Mouse (Mus musculus) hindlimb bud, embryonic 11.5 days (tissue): Measurements from ENCODE around the gene Carf.

Source experiments
- DNase-seq: peaks from one replicate; pipeline ENCODE4 v3.0.0-alpha.2; 2012; ENCODE audit warnings: low read depth, low spot score; ENCODE audit errors: extremely low spot score

Carf gene

DNA sequence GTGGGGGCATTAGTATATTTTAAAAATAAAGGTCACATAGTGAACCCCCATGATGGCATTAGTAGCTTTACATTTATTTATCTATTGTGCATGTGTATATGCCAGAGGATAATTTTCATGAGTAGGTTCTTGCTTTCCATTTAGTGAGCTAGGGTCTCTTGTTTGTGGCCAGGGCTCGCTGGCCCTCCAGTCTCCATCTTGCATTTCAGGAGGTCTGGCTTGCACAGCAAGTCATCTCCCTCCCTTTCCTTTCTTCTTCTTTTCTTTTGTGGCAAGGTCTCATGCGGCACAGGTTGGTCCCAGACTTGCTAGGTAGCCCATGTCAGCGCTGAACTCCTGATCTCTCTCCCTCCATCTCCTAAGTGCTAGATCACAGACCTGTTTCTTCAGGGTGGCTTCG is 81.3 kb downstream of the Carf start:
- DNase-seq = no peak

DNA sequence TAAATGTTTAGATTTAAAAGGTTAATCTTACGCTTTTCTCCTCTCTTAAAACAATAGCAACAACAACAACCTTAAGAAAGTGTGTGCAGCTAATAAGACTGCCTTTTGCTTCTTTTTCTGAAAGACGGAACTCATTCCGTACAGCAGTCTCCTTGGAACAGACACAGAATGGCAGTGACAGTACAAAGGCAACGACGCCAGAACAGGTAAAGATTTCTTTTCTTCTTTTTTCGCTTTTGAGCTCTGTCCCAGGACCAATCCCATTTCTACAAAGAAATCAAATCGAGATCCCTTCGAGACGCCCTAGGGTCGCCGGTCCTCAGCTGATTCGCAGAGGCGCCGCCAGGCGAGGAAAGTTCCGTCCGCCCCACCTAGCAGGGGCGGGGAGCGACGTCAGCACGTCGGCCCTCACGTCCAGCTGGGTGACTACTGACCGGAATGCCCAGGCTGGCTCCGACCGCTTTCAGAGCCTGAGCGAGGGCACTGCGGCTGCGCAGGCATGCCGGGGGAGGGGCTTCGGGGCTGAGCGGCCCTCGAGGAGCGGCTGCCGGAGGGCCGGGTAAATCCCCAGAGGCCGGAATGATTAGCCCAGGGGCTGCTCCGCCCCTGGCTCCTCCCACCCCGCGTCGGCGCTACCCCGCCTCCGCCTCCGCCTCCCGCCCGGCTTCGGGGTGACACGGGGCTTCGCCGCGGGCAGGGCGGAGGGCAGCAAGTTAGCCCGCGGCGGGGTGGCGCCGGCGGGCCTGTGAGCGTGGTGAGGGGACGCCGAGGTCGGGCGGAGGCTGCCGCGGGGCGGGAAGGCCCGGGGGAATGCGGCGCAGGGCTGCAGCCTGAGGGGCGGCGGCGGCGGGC is 82.1 kb downstream of the Carf start, which contains the start of gene Nbeal1:
Gene Nbeal1 (plus strand): TSS at position 668 of the 852 bp plus-strand sequence.
- DNase-seq = peak; percentile 93

GRCm38 (mm10) chr1:60180784-60181221 is 82.8 kb downstream of the Carf start:
- DNase-seq = no peak

DNA sequence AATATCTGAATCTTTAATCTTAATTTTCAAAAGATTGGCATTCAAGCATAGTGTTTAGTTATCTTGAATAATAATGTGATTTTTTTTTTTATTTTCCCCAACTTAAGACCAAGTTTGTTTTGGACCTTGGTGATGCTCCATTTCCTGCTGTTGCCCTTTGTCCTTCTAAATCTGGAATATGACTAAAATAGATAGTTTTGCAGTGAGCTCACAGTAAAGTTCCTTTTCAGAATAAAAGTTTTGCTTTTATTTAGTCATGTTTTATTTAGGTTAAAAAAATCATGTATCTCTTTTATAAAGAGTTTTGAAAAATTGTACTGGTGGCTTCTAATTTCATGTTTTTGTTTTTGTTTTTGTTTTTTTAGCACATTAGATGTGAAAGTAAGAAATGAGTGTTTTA is 90.4 kb downstream of the Carf start:
- no peak for DNase-seq

DNA sequence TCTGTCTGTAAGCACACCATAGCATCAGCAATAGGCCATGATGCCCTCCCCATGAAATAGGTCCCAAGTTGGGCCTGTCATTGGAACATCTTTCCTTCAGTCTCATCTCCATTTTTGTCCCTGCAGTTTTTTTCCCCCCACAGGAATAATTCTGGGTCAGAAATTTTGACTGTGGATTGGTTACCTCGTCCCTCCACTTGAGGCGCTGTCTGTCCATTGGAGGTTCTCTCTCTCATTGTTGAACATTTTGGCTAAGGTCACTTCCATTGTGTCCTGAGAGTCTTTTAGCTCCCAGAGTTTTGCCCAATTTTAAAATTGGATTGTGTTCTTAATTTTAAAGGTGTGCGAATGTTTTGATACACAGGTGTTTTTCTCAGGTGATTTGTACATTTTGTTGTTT is 98.8 kb downstream of the Carf start:
- no peak for DNase-seq

DNA sequence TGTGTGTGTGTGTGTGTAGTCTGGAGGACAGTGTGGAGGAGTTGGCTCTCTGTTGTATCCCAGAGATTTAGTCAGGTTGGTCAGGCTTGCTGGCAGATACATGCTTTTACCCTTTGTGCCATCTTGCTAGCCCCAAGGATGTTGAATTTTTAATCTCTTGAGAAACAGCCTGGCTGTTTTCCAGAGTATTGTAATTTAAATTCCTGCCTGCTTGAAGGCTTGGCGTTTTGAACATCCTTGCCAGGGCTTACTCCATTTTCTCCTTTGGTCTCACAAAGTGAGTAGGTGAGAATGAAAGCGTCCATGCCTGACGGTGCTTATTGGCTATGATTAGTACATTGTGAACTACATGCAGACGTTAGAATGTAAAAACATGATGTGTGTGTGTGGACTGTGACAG is 101.0 kb downstream of the Carf start:
- DNase-seq = no peak
